Mouse (Mus musculus): ENCODE measurements at regions not wholly inside any gene's neighbourhood (a gene's known extent, or its start where the extent isn't known, plus 50 kb on each side); places are given as distances from the start of the nearest gene placed in this dataset.

DNA sequence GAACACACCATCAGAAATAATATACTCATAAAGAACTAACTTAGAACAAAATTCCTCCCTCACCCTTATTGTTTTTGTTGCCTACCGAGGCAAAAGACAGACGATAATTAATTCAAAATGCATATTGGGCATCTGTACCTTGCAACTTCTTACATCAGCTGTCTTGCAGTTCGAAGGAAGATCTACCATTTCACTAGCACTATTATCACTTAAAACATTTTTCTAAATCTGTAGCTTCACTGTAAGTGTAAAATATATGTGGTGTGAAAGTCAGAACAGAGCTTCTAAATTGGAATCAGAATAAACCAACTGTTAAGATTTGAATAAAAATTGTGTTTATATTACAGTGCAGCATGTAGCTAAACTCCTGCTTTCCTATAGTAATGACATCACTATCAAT is 562.4 kb upstream of the Atp10a start:
- in situ Hi-C loops (cut with MboI, MseI) = loop anchor here in 1 of 2 experiments (5.0 kb wide), 1 partner anchor 99 kb away; no protein-coding TSS in a partner anchor

DNA sequence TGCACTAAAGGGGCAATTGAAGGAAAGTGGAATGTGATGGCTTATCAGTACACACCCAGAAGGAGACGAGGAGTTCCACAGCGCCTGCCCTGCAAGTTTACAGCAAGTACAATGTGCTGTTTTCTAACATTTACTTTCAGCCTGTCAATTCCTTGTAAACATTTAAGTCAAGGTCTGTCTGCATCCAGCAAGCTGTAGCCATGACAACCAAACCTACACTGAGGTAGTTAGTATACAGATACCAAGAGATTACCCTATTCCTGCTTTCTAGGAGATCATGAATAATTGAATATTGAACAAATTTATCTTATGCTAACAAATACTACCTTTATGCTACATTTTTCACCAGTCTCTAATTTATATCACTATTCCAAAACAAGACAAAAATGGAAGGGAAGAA is 569.0 kb upstream of the Gabra5 start:
- in situ Hi-C loops (cut with MboI, MseI) = no loop called here

DNA sequence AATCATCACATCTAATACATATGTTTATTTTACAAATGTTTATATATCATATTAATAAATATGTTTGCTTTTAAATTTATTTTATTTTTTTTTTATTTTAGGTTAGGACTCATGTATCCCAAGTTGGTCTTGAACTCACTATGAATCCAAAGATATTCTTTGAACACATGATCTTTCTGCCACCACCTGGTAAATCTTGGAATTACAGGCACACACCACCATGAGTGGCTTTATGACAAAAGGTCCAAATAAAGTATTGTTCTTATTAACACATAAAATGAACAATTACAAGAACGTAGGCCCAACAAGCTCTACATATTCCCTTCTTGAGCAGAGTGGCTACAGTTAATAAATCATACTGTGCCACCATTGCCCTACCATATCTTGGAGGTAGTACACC is 523.1 kb upstream of the Gabra5 start:
- in situ Hi-C loops (cut with MboI, MseI) = no loop called here

DNA sequence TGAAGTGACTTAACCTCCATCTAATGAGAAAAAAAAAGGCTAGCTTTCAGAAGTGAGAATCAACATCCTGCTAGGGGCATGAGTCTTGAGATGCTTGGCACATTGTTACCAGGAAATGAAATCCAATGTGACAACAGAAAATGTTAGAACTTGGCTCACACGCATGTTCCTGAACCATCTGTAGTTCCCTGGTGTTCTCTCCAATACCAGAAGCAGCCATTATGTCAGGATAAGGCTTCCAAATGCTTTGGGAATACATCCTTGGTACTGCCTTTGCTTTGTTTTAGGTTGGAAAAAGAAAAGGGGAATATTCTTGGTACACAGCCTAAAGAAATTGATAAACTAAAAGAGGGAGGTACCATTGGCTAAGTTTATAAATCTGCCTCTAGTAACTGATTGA is 522.3 kb upstream of the Gabra5 start:
- in situ Hi-C loops (cut with MboI, MseI) = no loop called here

DNA sequence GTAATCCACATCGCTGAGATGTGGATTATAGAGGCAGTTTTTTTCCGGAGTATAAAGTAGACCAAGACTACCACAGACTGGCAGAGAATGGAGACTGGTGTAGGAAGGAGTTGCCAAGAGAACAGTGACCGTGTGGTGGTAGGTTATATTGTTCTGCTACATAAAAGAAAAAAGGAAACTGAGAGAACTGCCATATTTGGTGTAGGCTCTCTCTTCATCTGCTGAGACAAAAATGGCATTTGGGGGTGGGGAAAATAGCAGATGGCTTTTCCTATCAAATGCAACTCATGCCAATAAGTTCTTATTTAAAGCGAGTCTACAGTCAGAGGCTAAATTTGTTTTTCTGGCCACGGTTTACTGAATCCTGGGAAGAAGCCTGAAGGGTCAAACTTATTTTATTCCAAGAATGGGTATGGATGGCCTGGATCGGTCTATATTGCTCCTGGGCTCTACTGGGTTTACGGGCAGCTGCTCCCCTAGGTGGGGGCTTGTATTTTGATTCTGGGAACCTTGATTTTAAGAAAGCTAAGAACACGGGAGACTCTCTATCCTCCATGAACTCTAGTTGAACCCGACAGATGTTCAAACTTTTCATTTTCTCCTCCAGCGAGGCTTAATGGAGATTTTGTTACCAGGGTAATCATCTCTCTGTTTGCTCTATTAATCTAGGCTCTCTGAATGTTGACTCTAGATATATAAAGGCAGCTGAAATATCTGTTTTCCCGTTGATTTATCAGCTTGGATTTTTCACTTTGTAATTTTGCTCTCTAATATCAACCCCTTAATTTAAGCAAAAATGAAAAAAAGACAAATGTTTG is 482.8 kb upstream of the Gabra5 start:
- in situ Hi-C loops (cut with MboI, MseI) = no loop called here

DNA sequence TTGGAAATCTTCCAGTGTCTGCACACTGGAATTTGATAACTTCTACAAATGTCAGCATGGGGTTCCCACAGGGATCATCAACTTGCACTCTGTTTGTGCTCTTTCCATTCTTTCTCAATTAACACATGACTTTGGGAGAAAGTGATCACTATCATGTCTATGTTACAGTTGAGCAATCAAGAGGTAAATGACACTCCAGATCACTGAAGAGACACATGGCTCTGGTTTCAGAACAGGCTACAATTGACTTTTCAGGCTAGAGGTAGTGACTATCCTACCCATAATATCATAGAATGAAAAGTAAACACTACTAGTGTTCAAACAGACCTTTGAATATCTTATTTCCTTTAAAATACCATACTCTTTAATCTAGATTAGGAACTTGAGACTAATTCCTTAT is 473.3 kb upstream of the Gabra5 start:
- in situ Hi-C loops (cut with MboI, MseI) = no loop called here

DNA sequence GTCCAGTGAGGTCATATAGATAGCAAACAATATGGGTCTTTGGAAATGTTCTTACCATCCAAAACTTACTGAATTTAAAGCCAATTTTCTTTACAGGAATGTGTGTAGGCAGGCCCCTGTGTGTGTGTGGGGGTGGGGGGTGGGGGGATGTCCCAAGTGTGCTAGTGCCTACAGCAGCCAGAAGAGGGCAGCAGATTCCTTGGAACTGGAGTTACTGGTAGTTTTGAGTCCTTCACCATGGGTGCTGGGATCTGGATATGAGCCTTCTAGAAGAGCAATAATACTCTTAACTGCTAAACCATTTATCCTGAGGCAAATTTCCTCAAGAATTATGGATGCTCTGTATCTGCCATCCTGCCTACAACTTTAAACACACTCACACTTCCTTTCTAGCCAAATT is 456.4 kb upstream of the Gabra5 start:
- in situ Hi-C loops (cut with MboI, MseI) = loop anchor here in 1 of 2 experiments (10.0 kb wide), 1 partner anchor 779 kb away; no protein-coding TSS in a partner anchor

DNA sequence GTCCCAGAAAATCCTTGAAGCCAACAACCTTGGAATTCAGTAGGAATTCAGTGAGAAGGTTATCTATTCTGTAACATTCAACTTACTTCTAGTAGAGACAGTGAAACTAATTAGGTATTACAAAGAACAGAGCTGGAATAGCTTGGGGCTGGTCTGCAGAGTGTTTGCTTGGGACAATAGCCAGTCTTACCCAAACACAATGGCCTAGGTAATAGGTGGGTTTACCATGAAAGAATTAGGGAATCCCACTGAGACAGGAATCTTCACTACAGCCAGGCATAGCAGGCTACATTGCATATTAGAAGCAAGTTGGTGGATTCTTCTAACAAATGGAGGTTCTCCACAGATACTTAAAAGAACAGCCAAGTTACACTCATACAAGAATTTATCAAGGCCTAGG is 449.0 kb upstream of the Gabra5 start:
- in situ Hi-C loops (cut with MboI, MseI) = no loop called here

Data from T-helper 17 cell (primary cell).